Mouse (Mus musculus): Measurements from ENCODE around the gene Eif2b3. TPM values are rescaled to one million over a fixed set of nuclear protein-coding genes. Genes with fewer than 3 reads are reported as not detected.

The Eif2b3 gene
- total and polyA plus RNA-seq, 3 experiments: 49.9 to 96.2 (median 84.9) TPM

DNA sequence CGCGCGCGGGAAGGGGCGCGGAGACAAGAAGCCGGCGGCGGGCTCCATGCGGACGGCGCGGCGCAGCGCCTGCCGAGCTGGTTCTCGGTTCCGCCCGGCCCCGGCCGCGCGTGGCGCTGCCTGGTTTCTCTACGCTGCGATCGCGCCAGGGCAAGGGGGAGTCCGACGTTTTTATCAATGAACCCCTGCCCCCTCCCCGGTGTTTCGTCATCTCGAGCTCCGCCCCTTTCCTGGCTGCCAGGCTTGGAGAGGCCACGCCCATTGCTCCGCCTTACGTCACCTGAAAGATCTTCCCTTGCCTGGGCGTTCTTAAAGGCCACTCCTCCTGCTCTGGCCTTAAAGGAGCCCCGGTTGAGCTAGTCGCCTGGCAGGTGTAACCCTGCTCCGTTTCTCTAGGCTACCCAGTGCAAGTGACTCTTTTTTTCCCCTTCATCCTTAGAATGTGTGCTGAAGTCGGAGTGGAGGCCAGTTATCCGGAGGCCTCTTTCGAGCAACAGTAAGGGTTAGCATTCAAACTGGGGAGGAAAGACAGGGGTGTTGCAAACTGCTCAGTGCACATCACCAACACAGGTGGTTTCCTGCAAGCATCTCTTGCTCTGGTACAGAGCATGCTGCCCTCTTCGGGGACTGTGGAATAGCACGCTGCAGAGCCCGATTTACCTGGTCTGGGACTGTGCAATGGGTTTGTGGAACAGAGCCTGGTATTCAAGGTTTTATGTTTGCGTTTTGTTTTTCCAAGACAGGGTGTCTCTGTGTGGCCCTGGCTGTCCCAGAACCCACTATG is 114.8 kb downstream of the Eif2b3 start, which contains the start of gene Plk3 (continued):
- TF ChIP-seq MAFK (IDR thresholded peaks at IDR 0.05; ENCODE audit: insufficient replicate concordance, low read length) (no peak), EP300 (IDR thresholded peaks at IDR 0.05; ENCODE audit: low read length) (no peak; the same call in 1 of the 2 replicates), UBTF (IDR thresholded peaks at IDR 0.05; ENCODE audit: low read depth, low read length) (peak; percentile 58; the same call in 1 of the 2 replicates), ZC3H11A (IDR thresholded peaks at IDR 0.05; ENCODE audit: low read depth, low read length) (no peak), SIN3A (IDR thresholded peaks at IDR 0.05; ENCODE audit: low read length) (no peak; the same call in 1 of the 2 replicates), IRF4 (IDR thresholded peaks at IDR 0.05; ENCODE audit: low read depth, low read length) (peak; percentile 64), NRF1 (IDR thresholded peaks at IDR 0.05; ENCODE audit: low read depth, low read length) (peak; percentile 33; the same call in 1 of the 2 replicates), SMC3 (IDR thresholded peaks at IDR 0.05; ENCODE audit: low read depth, low read length) (peak; percentile 36), GABPA (IDR thresholded peaks at IDR 0.05; ENCODE audit: insufficient replicate concordance, low read depth, low read length) (no peak), TBP (conservative IDR thresholded peaks at IDR 0.05; ENCODE audit: low read depth, low read length) (peak; percentile 94), POLR2A (IDR thresholded peaks at IDR 0.05; ENCODE audit: low read depth, low read length) (peak; percentile 98), JUND (conservative IDR thresholded peaks at IDR 0.05; ENCODE audit: low read depth, low read length) (no peak), BHLHE40 (IDR thresholded peaks at IDR 0.05; ENCODE audit: low read depth, low read length) (no peak; the same call in 1 of the 2 replicates), JUN (IDR thresholded peaks at IDR 0.05; ENCODE audit: insufficient read depth, low read depth, low read length) (no peak)

- in situ Hi-C loops (cut with MboI; ENCODE audit: low pct_ligation_motif_present, low pct_unique_long_range_greater_than_20kb, low sequenced_read_pairs) (loop anchor here (5.0 kb wide), 1 partner anchor 132 kb away; no protein-coding TSS in a partner anchor), dilution Hi-C loops (cut with MboI; ENCODE audit: extremely low pct_ligation_motif_present, extremely low pct_unique_long_range_greater_than_20kb, low sequenced_read_pairs) (no loop called here)
- no peaks in the 10 kb centered on the region for H3K27me3 ChIP-seq (replicated peaks)
- H3K9ac ChIP-seq (ENCODE audit: insufficient read depth, low read depth): no peak overlapping the region
- peaks cover 20% of the 10 kb centered on the region for H3K79me2 ChIP-seq (replicated peaks; ENCODE audit: control insufficient read depth, extremely low read depth, insufficient read depth, poor library complexity, severe bottlenecking)
- H3K9me3 ChIP-seq (replicated peaks; ENCODE audit: low read length): no peaks in the 10 kb centered on the region
- TF ChIP-seq IRF4 (IDR thresholded peaks at IDR 0.05; ENCODE audit: low read depth, low read length) (no peak), JUND (conservative IDR thresholded peaks at IDR 0.05; ENCODE audit: low read depth, low read length) (no peak), RCOR1 (conservative IDR thresholded peaks at IDR 0.05; ENCODE audit: low read depth, low read length) (no peak), ZMIZ1 (IDR thresholded peaks at IDR 0.05; ENCODE audit: low read depth, low read length) (no peak)
- H3K4me3 ChIP-seq (replicated peaks in 1 of 3; ENCODE audit: low read depth in 2 of 3, low read length in 2 of 3, poor library complexity in 1 of 3): no peak overlapping the region
- H3K36me3 ChIP-seq (replicated peaks in 1 of 2; ENCODE audit: control insufficient read depth in 1 of 2, insufficient read depth in 1 of 2, low read length in 1 of 2): peaks cover 20 to 29% of the 10 kb centered on the region in 2 experiments
- H3K27ac ChIP-seq (ENCODE audit: insufficient read depth, low read depth): 0 out of 2 replicates have a peak overlapping the region, but pooled peaks have one; percentile 9
- no peak for DNase-seq (ENCODE audit: extremely low read depth)
- peak overlapping the region; percentile 68; the same call in 1 of the 2 replicates for H3K4me2 ChIP-seq (ENCODE audit: insufficient read depth, low read depth, poor library complexity, severe bottlenecking)
- H3K4me1 ChIP-seq (ENCODE audit: control insufficient read depth in 1 of 2, insufficient read depth in 2 of 2): peaks cover 23 to 64% of the 10 kb centered on the region in 2 experiments
These were observed 115.4 kb downstream of the Eif2b3 start for GRCm38 (mm10) chr4:117134601-117134995.
